Mouse (Mus musculus) regulatory T cell (primary cell): ENCODE data around the gene Elovl6.

Experiments used
- in situ Hi-C: fragments of 300-600 bp; cut with MboI, MseI; formaldehyde crosslinking; loops from one replicate; pipeline ENCODE4 v1.15.1; 2025; ENCODE audit warnings: high pct_unique_total_duplicates

Gene Elovl6

DNA sequence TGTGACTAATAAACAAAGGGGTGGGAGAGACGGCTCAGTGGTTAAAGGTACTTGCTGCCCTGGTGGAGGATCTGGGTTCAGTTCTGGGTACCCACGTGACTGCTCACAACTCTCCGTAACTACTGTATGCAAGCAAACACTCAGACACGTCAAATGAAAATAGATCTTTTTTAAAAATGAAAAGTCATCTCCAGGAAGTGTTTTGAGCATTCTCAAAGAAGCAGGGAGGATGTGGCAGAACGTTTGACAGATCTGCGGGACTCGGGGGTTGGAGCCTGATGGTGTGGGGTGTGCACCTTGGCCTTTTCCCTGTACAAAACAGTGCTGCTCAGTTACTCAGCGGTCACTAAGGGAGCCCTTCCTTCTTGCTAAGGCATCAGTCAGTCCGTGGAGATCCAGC is 70.1 kb downstream of the Elovl6 start:
- in situ Hi-C loops: no loop called here

DNA sequence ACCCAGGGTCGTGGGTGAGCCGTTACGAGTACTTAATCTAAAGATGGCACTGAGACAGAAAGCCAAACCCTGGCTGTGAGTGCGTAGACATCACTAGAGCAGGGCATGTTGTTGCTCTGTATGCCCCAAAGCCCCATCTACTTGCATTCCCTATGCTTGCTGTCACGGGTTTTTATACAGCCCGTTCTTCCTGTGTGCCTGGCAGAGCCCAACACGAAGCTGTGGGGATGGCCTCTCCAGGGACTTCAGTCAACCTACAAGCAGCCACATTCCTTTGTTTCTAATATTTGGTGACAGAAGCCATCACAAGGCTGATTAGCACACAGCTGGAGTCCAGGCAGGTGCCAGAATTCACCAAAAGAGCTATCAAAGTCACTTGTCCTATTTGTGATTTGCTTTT is 73.3 kb downstream of the Elovl6 start:
- in situ Hi-C loops: no loop called here

DNA sequence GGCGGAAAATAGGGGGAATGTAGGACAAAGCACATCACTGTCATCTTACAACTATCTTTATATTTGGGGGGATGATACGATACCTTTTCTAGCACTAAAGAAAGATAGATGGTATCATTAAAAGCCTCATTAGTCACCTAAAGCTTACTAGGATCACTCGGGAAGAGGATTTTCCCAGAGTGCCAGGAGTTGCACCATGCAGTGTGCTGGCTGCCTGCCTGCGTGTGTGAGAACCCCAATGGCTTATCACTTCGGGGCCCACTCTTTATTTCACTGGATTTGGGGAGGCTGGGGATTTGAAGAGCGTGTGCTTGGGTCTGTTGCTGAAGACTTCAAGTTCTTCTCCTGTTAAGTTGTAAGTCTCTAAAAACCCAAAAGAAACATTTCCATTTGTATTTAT is 73.8 kb downstream of the Elovl6 start:
- in situ Hi-C loops: no loop called here

DNA sequence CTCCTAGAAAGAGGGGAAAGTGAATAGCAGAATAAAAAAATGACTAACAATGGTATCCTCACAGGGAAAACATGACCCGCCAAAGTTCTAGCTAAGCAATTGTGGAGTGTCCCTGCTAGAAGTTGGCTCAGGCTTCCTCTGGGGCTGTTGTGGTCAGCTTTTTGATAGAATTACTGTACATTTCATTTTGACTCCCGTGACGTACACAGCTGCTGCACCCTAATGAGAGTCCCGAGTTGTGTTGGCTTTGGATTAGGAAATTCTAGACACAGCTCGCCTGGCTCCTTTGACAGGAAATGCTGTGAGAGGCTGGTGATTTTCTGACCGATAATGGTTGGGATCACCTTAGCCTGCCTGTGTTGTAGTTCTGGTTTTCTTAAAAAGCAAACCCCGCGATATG is 79.5 kb downstream of the Elovl6 start:
- in situ Hi-C loops: loop anchor here (5.0 kb wide), 1 partner anchor 89 kb away; no protein-coding TSS in a partner anchor

DNA sequence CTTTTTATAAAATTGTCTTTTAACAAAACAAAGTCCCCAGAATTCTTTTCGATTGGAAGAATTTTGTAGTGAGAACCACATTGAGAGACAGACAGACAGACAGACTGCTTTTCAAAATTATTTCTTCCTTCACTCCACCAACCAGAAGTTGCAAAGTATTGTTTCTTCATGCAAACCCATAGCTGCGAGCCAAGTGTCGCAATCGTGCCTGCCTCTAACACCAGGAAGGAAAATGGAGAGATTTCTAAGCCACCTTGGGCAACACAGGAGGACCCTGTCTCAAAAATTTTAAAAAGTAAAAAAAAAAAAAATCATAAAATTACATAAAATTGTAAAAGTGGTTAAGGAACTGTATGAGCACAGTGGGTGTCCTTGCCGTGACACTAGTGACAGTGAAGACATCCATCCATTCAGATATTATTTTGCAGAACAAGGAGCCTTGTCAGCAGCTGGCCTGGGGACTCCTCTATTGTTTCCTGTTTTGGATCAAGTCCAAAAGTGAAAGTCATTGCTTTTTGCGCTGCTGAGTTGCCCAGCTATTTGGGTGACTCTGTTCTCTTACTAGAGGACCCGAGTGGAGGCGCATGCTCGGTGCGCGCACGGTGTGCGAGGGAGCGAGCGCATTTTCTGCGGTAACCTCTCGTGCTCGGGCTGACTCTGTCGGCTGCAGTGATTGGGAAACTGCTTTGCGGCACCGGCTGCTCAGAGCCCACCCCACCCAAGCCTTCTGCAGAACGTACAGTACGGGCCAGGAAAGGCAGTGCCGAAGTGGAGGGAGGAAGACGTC is 80.3 kb downstream of the Elovl6 start:
- in situ Hi-C loops: loop anchor here (5.0 kb wide), 1 partner anchor 90 kb away; no protein-coding TSS in a partner anchor

GRCm38 (mm10) chr3:129613756-129614155 is 81.6 kb downstream of the Elovl6 start:
- in situ Hi-C loops: loop anchor here (5.0 kb wide), 1 partner anchor 91 kb away; no protein-coding TSS in a partner anchor

- in situ Hi-C loops: loop anchor here (5.0 kb wide), 1 partner anchor 92 kb away; no protein-coding TSS in a partner anchor
These were observed 82.1 kb downstream of the Elovl6 start for GRCm38 (mm10) chr3:129614216-129614615.

DNA sequence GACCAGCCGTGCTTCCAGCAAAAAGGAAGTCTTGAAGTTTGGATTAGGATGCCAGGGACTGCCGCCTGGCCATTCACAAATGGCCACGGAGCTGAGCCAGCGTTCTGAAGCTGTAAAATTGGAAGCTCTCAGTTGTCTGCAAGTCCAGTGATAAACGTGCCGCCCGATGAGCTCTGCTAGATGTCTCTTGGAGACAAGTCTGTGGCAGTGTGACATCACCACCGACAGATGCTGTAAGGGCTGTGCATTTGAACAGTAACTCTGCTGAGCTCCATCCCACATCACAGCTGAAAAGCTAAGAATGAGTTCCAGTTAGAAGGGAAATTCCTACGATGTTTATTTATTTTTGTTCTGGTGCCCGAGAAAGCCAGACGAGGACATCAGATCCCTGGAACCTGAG is 85.3 kb downstream of the Elovl6 start:
- in situ Hi-C loops: no loop called here

- in situ Hi-C loops: no loop called here
These were observed 87.1 kb downstream of the Elovl6 start for GRCm38 (mm10) chr3:129619194-129619775.

GRCm38 (mm10) chr3:129620802-129621201 is 88.6 kb downstream of the Elovl6 start:
- in situ Hi-C loops: no loop called here

DNA sequence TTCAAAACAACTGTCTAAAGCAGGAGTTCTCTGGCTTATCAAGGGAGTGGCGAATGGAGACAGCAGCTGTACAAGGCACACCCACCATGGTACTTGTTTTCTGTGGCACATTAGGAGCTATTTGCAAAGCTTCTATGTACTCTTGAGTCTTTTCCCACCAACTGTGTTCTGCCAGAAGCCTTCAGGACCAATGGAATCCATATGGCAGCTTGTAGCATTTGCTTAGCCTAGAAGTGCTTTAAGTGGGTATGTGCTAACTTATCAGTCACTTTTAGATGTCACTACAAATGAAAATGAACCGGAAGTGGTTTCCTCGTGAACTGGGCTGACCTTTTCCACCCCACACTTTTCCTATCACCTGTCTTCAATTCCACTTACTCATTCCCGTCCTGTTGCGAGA is 89.1 kb downstream of the Elovl6 start:
- in situ Hi-C loops: no loop called here

- in situ Hi-C loops: no loop called here
These were observed 90.0 kb downstream of the Elovl6 start for GRCm38 (mm10) chr3:129622120-129622519.

- in situ Hi-C loops: no loop called here
These were observed 90.5 kb downstream of the Elovl6 start for GRCm38 (mm10) chr3:129622705-129623104.

DNA sequence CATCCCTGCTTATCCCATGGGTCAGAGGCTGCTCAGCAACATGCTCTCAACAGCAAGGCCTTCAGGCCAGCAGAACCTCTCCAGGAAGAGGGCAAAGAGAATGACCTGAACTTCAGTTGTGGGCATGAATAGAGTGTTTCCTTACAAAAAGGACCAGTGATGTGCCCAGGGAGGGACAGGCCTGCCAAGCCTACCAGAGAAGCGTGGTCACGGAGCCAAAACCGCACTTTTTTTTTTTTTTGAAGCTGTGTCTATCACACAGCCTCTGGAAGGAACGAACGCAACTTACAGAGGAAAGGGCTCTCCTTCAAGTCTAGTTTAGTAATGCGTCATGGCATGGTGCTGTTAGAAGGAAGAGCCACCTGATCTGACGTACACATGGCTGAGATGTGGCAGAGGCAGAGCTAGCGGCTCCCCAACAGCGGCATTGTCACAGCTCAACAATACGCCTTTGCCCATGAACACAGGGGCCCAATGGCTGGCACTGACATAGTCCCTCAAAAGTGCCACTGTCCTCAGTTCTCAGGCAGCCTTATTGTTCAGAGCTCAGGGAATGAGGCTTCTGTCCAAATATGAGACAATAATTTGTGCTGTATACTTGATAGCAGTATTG is 92.1 kb downstream of the Elovl6 start:
- in situ Hi-C loops: no loop called here

GRCm38 (mm10) chr3:129627281-129627680 is 95.1 kb downstream of the Elovl6 start:
- in situ Hi-C loops: no loop called here

DNA sequence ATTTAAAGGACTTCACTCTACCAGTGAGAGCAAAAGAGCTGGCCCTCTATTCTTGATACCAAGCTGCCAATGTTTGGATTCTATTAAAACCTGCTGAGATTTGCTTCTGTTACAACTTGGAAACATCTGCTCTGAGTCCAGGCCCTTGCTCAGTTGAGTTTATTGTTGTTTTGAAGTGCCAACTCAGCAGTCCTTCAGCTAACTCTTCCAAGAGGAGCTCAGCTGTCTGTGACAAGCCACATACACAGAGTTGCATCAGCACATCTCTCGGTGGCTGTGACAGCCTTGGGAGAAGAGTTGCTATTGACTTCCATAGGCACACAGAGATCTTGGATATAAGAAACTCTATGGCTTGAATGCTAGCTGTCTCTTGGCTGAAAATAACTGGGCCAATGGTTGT is 98.9 kb downstream of the Elovl6 start:
- in situ Hi-C loops: no loop called here

DNA sequence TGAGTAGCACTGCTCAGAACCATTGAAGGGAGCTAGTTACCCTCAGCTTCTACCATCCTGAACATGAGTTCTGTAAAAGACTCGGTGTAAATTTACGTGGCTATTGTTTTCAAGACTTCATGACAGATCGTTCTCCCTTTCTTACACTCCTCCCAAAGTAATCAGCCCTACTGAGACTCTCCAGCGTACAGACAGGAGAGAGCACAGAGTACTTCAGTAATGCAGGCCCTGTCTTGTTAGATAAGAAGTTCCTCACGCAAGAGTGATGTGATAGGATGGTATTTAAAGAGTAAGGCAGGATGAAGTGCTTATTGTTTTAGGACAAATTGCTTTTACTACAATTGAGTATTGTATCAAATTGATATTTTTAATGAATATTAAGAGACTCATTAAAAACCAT is 99.7 kb downstream of the Elovl6 start:
- in situ Hi-C loops: no loop called here

- in situ Hi-C loops: no loop called here
These were observed 101.4 kb downstream of the Elovl6 start for GRCm38 (mm10) chr3:129633518-129633917.

GRCm38 (mm10) chr3:129634260-129634901 is 102.2 kb downstream of the Elovl6 start:
- in situ Hi-C loops: no loop called here

- in situ Hi-C loops: no loop called here
These were observed 105.3 kb downstream of the Elovl6 start for GRCm38 (mm10) chr3:129637446-129637845.

- in situ Hi-C loops: no loop called here
These were observed 107.5 kb downstream of the Elovl6 start for GRCm38 (mm10) chr3:129639701-129640100.
